Mouse (Mus musculus) thymus, adult 2 months (tissue): ENCODE results near the gene Glb1l.

Experiments
- CTCF ChIP-seq: fragments of 200-500 bp; IDR thresholded peaks from 2 replicates; pipeline ENCODE4 v1.5.1; 2012; ENCODE audit warnings: mild to moderate bottlenecking, control low read depth, low read length, moderate library complexity, borderline replicate concordance; ENCODE audit not compliant: control insufficient read depth, poor library complexity, insufficient read depth; ENCODE audit errors: extremely low read depth
- POLR2A ChIP-seq: fragments of 200-500 bp; IDR thresholded peaks from 2 replicates; pipeline ENCODE4 v1.6.1; 2012; ENCODE audit warnings: mild to moderate bottlenecking, low read length, control low read depth, moderate library complexity; ENCODE audit not compliant: control insufficient read depth, poor library complexity, insufficient read depth; ENCODE audit errors: extremely low read depth

DNA sequence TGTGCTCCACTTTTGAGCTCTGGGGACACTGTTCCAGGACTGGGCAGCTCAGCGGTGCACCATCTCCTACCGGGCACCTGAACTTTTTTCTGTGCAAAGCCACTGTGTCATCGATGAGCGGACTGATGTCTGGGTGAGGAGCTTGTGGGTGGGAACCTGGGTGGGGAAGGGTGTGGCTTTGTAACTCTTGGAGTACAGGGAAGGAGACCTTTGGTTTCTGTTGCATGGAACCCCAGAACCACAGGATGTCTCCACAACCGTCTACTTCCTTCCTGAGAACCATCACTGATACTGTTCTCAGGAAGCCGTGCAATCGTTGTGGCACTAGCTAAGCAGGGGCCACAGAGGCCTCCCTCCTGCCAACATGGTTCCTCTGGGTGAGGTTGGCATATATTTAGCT, 2.5 kb upstream of the Glb1l start:
- TF ChIP-seq POLR2A, result no peak
- no peak for TF ChIP-seq CTCF
